Mouse (Mus musculus) urinary bladder, adult 18-20 months (tissue): ENCODE results near the gene Eftud2.
A peak's percentile ranks its signal among the peaks of the same experiment; 100 is the strongest.

ENCODE experiments used
- DNase-seq, 2 experiments: peaks; one replicate each; pipeline ENCODE4 v3.0.0; 2022; ENCODE audit warnings: low spot score in 2 of 2, mixed read lengths in 2 of 2

Gene Eftud2

DNA sequence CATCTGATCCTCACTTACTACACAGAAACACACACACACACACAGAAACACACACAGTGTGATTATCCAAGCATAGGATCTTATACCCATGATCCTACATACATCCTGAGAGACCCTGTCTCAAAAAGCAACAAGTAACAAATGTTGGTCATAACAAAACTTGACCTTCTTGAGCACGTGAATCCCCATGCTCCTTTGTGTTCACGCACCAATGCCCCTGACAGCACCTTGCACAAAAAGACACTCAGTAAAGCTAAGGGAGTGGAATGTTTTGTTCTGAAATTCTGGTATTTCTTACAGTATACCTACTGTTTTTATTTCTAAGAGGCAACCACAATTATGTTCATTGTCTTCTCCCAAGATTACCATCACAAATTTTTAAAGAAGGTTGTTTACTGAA is 1.2 kb downstream of the Eftud2 start:
- no peak for DNase-seq

DNA sequence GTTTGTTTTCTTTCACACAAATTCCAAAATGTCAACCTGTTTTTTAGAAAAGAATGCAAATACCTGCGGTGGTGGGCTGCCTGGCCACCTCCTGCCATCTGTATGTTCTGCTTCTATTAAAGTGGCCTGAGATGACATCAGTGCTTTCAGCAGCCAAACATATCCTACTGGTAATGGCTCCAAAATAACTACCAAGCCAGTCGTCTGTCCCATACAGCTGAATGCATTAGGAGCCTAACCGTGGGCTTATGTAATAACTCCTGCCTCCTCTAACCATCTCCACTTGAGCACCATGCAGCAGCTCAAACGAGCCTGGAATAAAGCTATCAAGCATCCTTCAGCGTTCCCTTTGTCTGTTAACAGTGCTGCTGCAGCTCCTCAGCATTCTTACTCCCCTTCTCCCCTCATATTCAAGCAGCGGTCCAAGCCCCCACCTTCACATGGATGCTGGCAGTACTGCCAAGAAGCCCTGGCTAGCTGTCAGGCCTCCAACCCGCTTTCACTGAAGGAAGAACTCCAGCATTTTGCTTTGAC is 5.9 kb downstream of the Eftud2 start:
- no peak for DNase-seq

DNA sequence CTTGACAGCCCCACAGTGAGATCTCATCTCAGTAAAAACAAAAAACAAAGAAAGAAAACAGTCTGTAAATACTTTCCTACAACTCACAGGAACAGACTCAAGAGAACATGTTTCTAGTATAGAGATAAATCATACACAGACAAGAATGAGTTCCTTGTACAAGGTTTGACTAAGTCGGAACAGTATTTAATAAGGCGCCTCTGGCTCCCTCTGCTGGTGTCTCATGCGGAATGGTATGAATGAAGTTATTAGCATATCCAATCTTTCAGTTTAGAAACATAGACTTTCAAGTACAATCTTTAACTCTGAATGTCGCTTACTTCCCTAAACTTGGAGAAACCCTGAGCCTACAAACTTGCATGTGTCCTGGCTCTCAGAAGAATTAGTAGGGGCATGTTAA is 16.5 kb downstream of the Eftud2 start:
- DNase-seq = peak; percentile 24 to 33

DNA sequence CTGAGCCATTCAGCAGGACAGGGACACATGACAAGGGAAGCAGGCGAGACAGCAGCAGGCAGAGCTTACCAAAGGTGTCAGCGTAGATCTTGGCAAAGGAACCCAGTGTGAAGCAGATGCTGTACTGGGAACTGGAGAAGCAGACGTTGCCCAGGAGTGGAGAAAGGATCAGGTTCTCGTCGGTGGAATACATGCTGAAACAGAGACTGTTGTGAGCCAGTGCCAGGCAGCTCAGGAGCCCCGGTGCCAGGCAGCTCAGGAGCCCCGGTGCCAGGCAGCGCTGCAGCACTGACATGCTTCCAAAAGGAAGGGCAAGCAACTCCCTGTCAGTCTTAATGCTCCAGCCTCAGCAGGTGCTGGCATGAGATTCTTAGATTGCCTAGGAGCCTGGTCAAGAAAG is 20.9 kb downstream of the Eftud2 start:
- no peak for DNase-seq

DNA sequence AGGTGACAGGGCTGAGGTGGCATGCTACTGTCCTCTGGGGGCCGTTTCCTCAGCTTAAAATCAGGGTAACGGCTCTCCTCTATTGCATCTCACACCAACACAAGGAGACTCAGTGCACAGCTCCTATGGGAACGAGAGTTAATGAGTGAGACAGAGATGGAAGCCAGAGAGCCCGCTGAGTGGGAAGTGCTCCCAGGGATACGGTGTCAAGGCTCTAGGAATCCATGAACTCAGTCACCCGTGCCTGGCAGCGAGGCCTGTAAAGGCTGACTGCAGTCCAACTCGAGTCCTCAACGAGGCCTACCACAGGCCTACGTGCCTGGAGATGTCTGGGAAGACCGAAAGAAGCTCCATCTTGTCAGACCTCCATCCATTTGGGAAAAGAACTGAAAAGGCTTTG is 21.8 kb downstream of the Eftud2 start:
- no peak for DNase-seq

DNA sequence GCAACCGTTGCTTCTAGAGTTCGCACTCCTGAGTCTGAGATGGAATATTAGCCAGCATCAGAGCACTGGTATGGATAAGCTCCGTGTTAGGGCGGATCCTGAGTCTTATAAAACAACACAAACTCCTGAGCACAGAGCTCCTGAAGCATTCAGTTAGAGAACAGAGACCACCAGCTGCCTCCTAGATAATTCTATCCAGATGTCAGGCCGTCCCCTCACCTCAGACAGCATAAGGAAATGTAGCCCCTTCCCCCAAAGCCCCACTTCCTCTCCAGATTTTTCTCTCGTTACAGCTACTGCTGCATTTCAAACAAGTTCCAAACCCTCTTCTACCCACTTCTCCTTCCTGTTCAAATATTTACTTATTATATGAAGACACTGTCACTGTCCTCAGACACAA is 24.8 kb downstream of the Eftud2 start:
- DNase-seq = no peak

DNA sequence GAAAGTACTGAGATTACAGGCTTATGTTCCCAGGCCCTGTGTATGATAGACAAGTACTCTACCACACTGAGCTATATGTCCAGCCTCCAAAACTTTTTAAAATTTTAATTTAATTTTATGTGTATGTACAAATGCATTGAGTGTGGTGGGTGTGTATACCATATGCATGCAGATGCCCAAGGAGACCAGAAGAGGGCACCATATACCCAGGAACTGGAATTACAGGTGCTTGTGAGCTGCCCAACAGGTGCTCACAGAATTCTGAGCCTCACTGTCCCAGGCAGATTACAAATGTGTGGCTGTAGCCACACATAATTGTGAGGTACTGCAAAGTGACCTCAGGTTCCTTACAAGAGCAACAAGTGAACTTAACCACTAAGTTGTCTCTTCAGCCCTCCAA is 27.0 kb downstream of the Eftud2 start:
- DNase-seq = no peak

DNA sequence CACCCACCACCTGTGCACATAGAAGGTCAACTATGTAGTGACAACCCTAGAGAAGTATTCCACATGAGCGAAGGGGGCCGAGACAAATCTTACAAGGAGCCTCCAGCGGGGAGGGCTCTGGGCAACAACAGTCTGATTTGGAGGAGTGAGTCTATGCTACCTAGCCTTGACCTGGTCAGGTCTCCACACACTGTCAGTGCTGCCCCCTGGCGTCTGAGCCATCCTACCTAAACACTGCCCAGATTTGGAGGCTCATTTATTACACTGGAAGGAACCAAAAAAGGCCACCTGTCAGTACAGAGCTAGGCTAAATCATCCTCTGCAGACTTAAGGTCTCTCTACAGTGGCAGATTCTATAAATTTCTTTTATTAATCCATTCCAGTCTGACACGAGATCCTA is 28.9 kb downstream of the Eftud2 start:
- DNase-seq = peak in 1 of 2 experiments; percentile 43

DNA sequence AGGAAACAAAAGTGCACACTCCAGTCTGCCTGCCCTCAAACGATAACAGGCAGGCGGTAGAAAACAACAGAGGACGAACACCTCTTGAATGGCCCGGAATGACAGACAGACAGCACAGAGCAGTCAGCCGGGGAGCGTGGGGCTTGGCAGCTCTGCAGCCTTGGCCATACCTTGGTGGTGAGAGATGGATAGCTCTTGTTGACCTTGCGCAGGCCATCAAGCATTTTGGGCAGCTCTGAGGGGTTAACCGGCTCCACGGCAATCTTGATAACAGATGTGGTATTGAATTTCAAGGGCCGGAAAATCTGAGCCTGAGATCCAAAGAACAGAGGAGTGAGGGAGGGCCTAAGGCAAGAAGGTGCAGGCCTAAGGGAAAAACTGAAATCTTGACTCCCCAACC is 34.9 kb downstream of the Eftud2 start:
- DNase-seq = no peak

DNA sequence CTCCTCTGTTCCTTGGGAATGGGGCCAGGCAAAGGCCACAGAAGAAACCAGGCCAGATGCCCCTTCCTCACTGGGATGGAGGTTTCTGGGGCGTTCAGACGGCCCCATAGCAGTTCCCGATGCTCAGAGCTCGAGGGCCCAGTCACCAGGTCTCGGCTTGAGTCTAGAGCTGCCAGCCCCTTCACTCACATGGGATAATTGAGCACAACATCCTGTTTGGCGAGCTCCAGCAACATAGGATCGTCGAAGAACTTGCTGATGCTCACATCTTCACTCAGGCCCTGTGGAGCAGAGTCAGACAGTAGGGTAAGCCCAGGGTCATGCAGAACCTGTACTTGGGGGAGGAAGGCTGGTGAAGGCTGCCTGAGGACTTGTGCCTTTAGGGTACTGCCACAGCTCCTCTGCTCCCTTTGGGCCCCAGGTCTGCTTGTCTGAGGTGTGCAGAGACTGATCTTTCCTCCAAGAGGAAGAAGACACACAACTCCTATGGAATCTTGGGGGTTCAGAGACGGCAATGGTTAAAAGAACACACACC is 42.1 kb downstream of the Eftud2 start:
- no peak for DNase-seq

DNA sequence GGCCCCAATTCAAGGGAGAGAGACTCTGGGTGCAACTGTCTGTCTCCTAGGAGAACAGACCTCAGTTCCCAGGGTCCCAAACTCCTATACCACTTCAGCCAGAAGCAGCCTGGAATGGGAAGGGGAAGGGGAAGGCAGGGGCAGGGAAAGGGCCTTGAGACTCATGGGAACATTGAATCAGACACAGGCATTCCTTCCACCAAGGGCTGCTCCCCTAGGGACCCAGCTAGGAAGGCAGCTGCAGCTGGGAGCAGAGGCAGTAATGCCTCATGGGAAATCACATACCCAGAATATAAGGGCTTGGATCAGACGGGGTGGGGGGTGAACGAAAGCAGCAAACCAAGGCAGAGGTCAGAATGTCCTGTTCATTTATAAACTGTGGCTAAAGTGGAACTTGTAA is 42.7 kb downstream of the Eftud2 start:
- no peak for DNase-seq

DNA sequence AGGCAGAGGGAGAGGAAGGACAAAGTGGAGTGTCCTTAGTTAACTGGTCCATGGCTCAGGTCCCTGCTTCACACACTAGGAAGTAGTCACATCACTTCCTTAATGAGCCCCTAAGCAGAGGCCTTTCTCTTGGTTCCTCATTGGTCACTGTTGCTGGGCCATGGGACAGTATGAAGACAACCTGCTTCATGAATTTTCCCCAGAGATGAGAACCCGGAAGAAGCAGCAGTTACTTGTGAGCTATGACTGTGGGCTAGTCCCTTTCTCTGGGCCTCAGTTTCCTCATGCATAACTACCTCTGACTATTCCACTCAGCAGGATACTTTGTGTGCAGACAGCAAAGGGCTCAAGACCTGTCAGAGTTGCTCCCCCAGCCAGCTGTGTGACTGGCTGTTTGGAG is 43.4 kb downstream of the Eftud2 start:
- no peak for DNase-seq

DNA sequence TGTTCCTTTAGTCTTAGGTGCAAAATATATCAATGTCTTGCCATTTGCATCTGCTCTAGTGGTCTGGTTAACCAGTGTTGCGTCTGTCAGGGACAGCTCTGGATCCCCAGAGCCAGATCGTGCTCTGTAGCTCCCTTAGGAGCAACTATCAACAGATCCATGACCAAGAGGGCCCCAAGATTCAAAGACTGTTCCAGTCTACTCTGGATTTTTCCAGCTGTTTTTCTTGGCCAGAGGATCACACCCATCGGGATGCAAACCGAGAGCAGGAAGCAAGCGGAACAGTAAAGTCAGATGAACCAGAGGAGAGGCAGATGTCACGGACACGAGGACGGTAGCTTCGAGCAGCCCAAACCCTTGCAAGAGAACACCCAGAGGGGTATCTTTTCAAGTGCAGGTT is 44.6 kb downstream of the Eftud2 start:
- no peak for DNase-seq

DNA sequence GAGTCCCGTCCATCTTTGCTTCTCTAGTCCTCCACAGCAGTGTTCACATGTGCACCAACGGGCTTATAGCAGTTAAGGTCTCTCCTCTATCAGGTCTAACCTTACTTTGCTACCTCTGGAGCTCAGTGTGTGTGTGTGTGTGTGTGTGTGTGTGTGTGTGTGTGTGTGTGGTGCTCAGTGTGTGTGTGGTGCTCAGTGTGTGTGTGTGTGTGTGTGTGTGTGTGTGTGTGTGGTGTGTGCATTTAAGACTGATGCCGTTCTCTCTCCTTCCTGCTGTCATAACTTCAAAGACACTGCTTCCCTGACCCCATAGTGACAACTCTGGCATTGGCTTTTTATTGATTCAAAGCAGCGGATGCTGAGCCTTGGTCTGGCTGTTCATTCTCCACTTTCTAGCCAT is 45.2 kb downstream of the Eftud2 start, which contains the start of gene Higd1b:
Gene Higd1b, plus strand, starts transcription at position 301 of the 400 bp plus-strand sequence.
- no peak for DNase-seq

DNA sequence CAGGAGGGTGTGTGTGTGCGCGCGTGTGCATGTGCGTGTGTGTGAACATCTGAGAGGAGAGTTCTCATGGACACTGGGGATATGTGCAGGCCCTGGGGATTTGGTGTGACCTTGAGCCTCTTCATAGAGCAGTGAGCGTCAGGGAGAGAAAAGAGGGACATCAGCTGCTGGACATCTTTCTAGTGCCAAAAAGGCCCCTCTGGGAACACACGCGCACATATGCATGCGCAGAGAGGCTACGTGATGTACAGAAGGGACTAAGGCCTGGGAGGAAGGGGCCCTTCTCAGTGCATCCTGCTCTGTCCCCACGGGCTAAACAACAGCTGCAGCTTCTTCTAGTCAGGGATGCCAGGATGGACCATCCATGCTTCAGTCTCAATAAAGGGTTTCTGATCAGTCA is 46.6 kb downstream of the Eftud2 start:
- DNase-seq = no peak

DNA sequence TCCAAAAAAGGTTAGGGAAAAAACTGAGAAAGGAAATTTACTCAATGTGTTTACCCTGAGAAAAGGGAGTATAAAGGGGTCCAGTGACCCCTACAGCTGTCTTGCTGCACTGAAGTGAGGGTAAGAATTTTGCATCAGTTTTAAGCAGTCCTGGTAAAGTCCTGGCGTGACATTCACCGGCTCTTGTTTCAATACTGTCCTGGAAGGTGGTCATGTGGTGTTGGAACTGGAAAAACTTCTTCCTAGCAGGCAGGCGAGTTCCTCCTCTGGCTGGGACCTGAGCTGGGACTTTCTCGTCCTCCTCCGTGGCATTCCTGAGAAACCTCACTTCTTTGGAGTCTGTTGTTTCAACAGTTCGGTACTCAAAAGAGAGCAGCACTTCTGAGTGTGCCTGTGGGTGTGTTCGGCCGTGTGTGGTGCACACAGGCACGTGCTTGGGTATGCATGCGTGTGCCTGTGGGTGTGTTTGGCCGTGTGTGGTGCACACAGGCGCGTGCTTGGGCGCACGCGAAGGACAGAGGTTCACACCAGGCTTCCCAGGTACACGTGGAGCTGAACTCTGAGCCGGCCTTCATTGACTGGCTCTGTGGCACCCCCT is 48.0 kb downstream of the Eftud2 start:
- DNase-seq = no peak

DNA sequence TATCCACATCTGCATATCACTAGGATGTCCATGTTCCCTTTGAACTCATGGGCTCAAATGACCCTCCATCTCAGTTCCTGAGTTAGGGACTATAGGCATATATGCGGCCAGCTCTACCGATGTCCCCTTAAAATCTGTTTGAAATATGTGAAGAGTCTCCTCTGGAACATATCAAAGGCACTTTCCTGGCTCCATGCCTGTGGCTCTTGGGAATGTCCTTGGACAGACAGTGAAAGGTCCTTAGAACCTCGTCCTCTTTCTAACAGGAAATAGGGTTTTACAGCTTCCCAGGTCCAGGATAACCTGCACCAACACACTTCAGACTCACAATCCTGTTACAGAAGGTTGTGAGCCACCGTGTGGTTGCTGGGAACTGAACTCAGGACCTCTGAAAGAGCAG is 50.5 kb downstream of the Eftud2 start:
- DNase-seq = no peak

DNA sequence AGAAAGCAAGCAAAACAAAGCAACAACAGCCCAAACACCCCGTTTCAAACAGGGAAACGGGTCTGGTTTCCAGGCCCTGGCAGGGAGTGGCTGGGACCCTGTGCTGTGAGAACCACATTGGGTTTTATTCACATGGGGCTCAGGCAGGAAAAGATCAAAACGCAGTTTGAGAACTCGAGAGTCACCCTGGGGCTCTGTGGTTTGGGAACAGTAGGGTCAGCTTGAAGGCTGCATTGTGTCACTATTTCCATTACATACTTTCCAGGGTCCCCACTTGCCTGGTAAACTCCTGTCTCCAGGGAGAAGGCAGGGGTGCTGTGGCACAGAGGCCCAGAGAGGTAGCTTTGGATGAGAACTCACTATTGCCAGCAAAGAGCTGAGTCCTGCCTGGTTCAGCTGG is 53.7 kb downstream of the Eftud2 start:
- DNase-seq = no peak

DNA sequence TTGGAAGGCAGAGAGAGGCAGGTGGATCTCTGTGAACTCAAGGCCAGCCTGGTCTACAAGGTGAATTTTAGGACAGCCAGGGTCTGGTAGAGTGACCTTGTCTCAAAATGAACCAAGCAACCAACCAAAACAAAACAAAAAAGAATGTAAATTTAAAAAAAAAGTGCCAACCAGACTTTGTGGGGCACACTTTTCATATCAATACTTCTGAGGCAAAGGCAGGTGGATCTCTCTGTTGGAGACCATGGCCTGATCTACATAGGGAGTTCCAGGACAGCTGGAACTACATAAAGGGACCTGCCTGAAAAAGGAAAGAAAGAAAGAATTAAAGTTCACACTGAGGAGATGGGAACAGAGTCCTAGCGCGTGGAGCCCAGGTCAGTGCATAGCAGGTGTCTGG is 54.3 kb downstream of the Eftud2 start:
- no peak for DNase-seq

DNA sequence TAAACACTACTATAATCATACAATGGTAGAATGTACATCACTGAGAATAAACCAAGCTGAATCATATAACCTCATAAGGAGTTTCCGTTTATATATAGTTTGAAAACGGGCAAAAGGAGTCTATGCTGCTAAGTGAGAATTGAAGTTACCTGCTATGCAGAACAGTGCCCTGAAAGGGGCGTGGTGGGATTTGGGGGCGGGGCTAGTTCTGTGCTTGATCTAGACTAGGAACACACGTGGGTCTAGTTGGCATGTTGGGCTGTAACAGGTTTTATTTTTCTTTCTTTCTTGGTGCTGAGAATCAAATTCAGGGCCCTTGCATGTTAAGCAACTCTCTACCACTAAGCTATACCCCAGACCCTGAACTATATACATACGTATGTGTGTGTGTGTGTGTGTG is 59.6 kb downstream of the Eftud2 start:
- no peak for DNase-seq

DNA sequence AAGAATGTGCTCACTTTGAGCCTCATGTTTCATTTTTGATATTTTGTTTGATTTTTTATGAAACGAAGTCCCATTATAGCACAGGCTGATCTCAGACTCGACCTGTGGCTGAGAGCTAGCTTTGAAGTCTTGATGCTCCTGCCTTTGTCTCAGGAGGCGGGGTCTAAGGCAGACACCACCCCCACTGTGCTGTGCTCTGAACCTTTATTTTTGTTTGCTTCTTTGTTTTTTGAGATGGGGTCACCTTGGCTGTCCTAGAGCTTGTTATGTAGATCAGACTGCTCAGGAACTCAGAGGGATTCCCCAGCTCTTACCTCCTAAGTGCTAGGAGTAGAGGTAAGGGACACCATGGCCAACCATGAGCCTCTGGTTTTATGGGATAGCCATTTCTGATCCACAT is 60.4 kb downstream of the Eftud2 start:
- DNase-seq = no peak

DNA sequence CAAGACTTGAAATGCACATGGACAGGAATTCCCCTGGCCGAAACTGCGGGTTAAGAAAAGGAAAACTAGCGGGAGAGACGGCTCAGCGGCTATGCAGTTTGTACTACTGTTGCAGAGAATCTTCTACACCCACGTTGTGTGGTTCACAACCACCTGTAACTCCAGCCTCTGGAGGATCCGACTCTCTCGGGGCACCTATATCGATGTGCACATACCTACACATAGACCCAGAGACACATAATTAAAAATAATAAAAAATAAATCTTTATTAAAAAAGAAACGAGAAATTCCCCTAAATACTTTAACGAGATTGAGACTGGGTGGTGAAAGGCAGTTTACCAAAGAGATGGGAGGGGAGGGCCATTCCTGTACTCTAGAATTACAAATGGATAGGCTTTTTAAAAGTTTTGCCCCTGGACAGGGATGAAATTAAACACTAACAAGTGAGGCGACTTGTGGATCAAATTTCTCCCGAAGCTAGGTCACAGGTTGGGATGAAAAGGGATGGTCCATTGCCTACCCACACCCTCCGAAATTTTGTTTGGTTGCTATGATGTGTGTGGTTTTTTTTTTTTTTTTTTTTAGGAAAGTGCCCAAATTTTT is 60.9 kb downstream of the Eftud2 start:
- DNase-seq = no peak

DNA sequence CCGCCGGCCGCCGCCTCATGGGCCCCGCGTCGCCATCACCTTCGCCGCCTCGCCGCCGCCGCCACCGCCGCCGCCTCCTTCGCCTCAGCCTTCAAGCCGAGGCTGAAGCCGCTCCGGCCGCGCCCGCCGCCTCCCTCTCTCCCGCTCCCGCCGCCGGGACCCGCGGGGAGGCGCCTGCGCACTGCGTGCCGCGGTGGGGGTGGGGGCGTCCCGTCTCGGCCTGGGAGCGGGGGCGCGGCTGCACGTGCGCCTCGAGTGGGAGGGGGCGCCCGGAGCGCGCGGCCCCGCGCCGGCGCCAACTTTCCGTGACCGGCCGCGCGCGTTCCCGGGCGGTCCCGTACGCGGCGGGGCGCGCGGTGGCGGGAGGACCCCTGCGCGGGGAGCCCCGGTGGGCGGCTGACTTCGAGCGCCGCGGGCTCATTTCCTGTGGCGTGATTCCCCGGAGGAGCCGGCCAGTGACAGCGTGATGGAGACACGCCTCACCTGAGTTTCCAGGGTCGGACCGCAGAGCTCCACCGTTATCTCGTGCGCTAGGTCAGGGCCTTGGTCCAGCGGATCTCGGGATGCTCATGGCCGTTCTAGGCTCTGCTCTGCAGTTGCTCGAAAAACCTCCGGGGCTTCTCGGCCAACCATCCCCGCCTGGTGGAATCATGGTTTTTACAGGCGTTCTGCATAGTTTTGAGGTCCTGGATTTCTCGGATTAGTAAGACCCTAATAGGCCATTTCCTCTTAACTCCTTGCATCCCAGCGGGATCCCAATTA is 61.6 kb downstream of the Eftud2 start, which contains the start of gene Gjc1:
Gene Gjc1, minus strand, starts transcription at position 680 of the 762 bp plus-strand sequence.
- DNase-seq = peak; percentile 32 to 36
